Mouse (Mus musculus) lung, embryonic 15.5 days (tissue): ENCODE results near the gene Kifc1. TPM values are rescaled to one million over a fixed set of nuclear protein-coding genes. Genes with fewer than 3 reads are reported as not detected.
A peak's percentile ranks its signal among the peaks of the same experiment; 100 is the strongest.

ENCODE experiments used
- ATAC-seq: fragments of 200-750 bp; cut with Nextera tagmentation; 2 replicates; pipeline ENCODE4 v1.8.0; 2017; ENCODE audit warnings: moderate number of reproducible peaks, borderline replicate concordance; ENCODE audit not compliant: low FRiP score, low TSS enrichment; ENCODE audit errors: extremely low read depth
- H3K27ac ChIP-seq: fragments of 300-500 bp; sonication (generic); 2 replicates; pipeline ENCODE4 v1.5.1; 2015; ENCODE audit warnings: moderate library complexity, mild to moderate bottlenecking, inconsistent platforms
- H3K27me3 ChIP-seq: fragments of 300-500 bp; sonication (generic); 2 replicates; pipeline ENCODE4 v1.6.1; 2015; ENCODE audit warnings: inconsistent platforms
- H3K36me3 ChIP-seq: fragments of 300-500 bp; sonication (generic); 2 replicates; pipeline ENCODE4 v1.6.1; 2015; ENCODE audit warnings: inconsistent platforms
- H3K4me1 ChIP-seq: fragments of 300-500 bp; sonication (generic); 2 replicates; pipeline ENCODE4 v1.6.1; 2015; ENCODE audit warnings: inconsistent platforms
- H3K4me2 ChIP-seq: fragments of 300-500 bp; sonication (generic); 2 replicates; pipeline ENCODE4 v1.6.1; 2015; ENCODE audit warnings: inconsistent platforms, mild to moderate bottlenecking, moderate library complexity
- H3K4me3 ChIP-seq: fragments of 300-500 bp; sonication (generic); 2 replicates; pipeline ENCODE4 v1.5.1; 2015; ENCODE audit warnings: mild to moderate bottlenecking, inconsistent platforms
- H3K9ac ChIP-seq: fragments of 300-500 bp; sonication (generic); 2 replicates; pipeline ENCODE4 v1.6.1; 2015; ENCODE audit warnings: inconsistent platforms
- H3K9me3 ChIP-seq: fragments of 300-500 bp; sonication (generic); 2 replicates; pipeline ENCODE4 v1.6.1; 2016; ENCODE audit warnings: inconsistent platforms
- whole genome bisulfite sequencing: fragments of 180-500 bp; shearing (Covaris S2); methylation state at CpG from one replicate; pipeline ENCODE4 v1.1.7; 2015; 5-methylcytosine and 5-hydroxymethylcytosine counted together
- polyA plus RNA-seq: library from polyadenylated mRNA; unstranded; fragments of >200 nt; fragmentation: Nextera tagmentation; extraction: Ambion mirVana; gene quantifications from 2 replicates; pipeline ENCODE4 v1.2.1, GENCODE M21; 2015

The Kifc1 gene
- polyA plus RNA-seq, 1 experiment from 2014 or later = 10.1 TPM

- no peaks in the 10 kb centered on the region for H3K27me3 ChIP-seq
Observed at GRCm38 (mm10) chr17:33916847-33917655, 26.6 kb upstream of the Kifc1 start.

GRCm38 (mm10) chr17:33916294-33916693 lies 25.8 kb upstream of the Kifc1 start:
- H3K9me3 ChIP-seq = no peaks in the 10 kb centered on the region
- H3K4me1 ChIP-seq = peaks cover 54% of the 10 kb centered on the region
- peak overlapping the region; percentile 57 for H3K9ac ChIP-seq
- WGBS = 1% methylated on average over 11 of the region's 20 CpGs
- no peaks in the 10 kb centered on the region for H3K27me3 ChIP-seq
- H3K27ac ChIP-seq = peak overlapping the region; percentile 87
- peaks cover 43% of the 10 kb centered on the region for H3K36me3 ChIP-seq
- H3K4me2 ChIP-seq = peak overlapping the region; percentile 73
- ATAC-seq = peak; percentile 4; the same call in 1 of the 2 replicates
- H3K4me3 ChIP-seq = peak overlapping the region; percentile 58

More at GRCm38 (mm10) chr17:33916847-33917655, 26.6 kb upstream of the Kifc1 start:
- WGBS = 66% methylated on average over 31 of the region's 31 CpGs
- Histone ChIP-seq H3K4me3 (peak overlapping the region; percentile 58), H3K4me1 (peaks cover 50% of the 10 kb centered on the region), H3K9me3 (no peaks in the 10 kb centered on the region), H3K36me3 (peaks cover 36% of the 10 kb centered on the region), H3K4me2 (peak overlapping the region; percentile 73), H3K9ac (peak overlapping the region; percentile 57), H3K27ac (no peak overlapping the region)
- no peak for ATAC-seq

- peaks cover 47% of the 10 kb centered on the region for H3K36me3 ChIP-seq
Observed at GRCm38 (mm10) chr17:33915671-33916250, 25.3 kb upstream of the Kifc1 start, which contains the start of the genes Tapbp and Zbtb22. Gene Tapbp, plus strand, starts transcription at chr17:33915899. Gene Zbtb22, plus strand, starts transcription at chr17:33915904.

GRCm38 (mm10) chr17:33914969-33915391 lies 24.5 kb upstream of the Kifc1 start:
- H3K4me3 ChIP-seq = peak overlapping the region; percentile 58

More at GRCm38 (mm10) chr17:33915671-33916250, 25.3 kb upstream of the Kifc1 start, which contains the start of the genes Tapbp and Zbtb22:
- H3K27ac ChIP-seq = peak within 1 kb of the TSS; percentile 87
- H3K4me1 ChIP-seq = peaks cover 54% of the 10 kb centered on the region
- H3K9ac ChIP-seq = peak within 1 kb of the TSS; percentile 57
- H3K27me3 ChIP-seq = no peaks in the 10 kb centered on the region
- peak; percentile 91 for ATAC-seq
- under 1% methylated on average over 34 of the region's 34 CpGs for WGBS
- no peaks in the 10 kb centered on the region for H3K9me3 ChIP-seq
- peak within 1 kb of the TSS; percentile 58 for H3K4me3 ChIP-seq
- peak within 1 kb of the TSS; percentile 73 for H3K4me2 ChIP-seq

GRCm38 (mm10) chr17:33913905-33914304 lies 23.4 kb upstream of the Kifc1 start:
- Histone ChIP-seq H3K27me3 (no peaks in the 10 kb centered on the region), H3K4me1 (peaks cover 49% of the 10 kb centered on the region), H3K4me3 (no peak overlapping the region), H3K9me3 (no peaks in the 10 kb centered on the region), H3K36me3 (peaks cover 47% of the 10 kb centered on the region), H3K27ac (no peak overlapping the region), H3K9ac (no peak overlapping the region), H3K4me2 (no peak overlapping the region)
- 91% methylated on average over 8 of the region's 8 CpGs for WGBS
- ATAC-seq = no peak

More at GRCm38 (mm10) chr17:33914969-33915391, 24.5 kb upstream of the Kifc1 start:
- Histone ChIP-seq H3K27ac (0 out of 2 replicates have a peak overlapping the region, but pooled peaks have one; percentile 87), H3K4me1 (peaks cover 54% of the 10 kb centered on the region), H3K9me3 (no peaks in the 10 kb centered on the region), H3K27me3 (no peaks in the 10 kb centered on the region), H3K9ac (no peak overlapping the region), H3K4me2 (peak overlapping the region; percentile 73), H3K36me3 (peaks cover 47% of the 10 kb centered on the region)
- ATAC-seq = no peak
- 67% methylated on average over 13 of the region's 13 CpGs for WGBS

- ATAC-seq = no peak
Observed at GRCm38 (mm10) chr17:33913264-33913663, 22.8 kb upstream of the Kifc1 start.

GRCm38 (mm10) chr17:33911813-33912414 lies 21.5 kb upstream of the Kifc1 start:
- Histone ChIP-seq H3K36me3 (peaks cover 38% of the 10 kb centered on the region), H3K9me3 (no peaks in the 10 kb centered on the region), H3K27ac (no peak overlapping the region), H3K4me2 (no peak overlapping the region), H3K27me3 (no peaks in the 10 kb centered on the region), H3K9ac (no peak overlapping the region), H3K4me3 (no peak overlapping the region), H3K4me1 (peaks cover 31% of the 10 kb centered on the region)
- ATAC-seq = no peak
- WGBS = 84% methylated on average over 28 of the region's 28 CpGs

More at GRCm38 (mm10) chr17:33913264-33913663, 22.8 kb upstream of the Kifc1 start:
- Histone ChIP-seq H3K9me3 (no peaks in the 10 kb centered on the region), H3K27ac (no peak overlapping the region), H3K36me3 (peaks cover 47% of the 10 kb centered on the region), H3K4me1 (peaks cover 42% of the 10 kb centered on the region), H3K4me2 (no peak overlapping the region), H3K27me3 (no peaks in the 10 kb centered on the region), H3K9ac (no peak overlapping the region), H3K4me3 (no peak overlapping the region)
- 85% methylated on average over 10 of the region's 10 CpGs for WGBS

GRCm38 (mm10) chr17:33911052-33911812 lies 20.8 kb upstream of the Kifc1 start:
- H3K4me3 ChIP-seq = no peak overlapping the region

GRCm38 (mm10) chr17:33910346-33911051 lies 20.0 kb upstream of the Kifc1 start:
- H3K4me1 ChIP-seq = peaks cover 27% of the 10 kb centered on the region
- H3K9ac ChIP-seq = peak overlapping the region; percentile 86
- WGBS = 42% methylated on average over 11 of the region's 11 CpGs
- peak overlapping the region; percentile 92 for H3K4me2 ChIP-seq
- no peaks in the 10 kb centered on the region for H3K9me3 ChIP-seq
- no peaks in the 10 kb centered on the region for H3K27me3 ChIP-seq
- ATAC-seq = no peak
- H3K27ac ChIP-seq = peak overlapping the region; percentile 92
- H3K4me3 ChIP-seq = peak overlapping the region; percentile 82
- H3K36me3 ChIP-seq = peaks cover 38% of the 10 kb centered on the region

More at GRCm38 (mm10) chr17:33911052-33911812, 20.8 kb upstream of the Kifc1 start:
- H3K4me2 ChIP-seq = no peak overlapping the region
- WGBS = 84% methylated on average over 31 of the region's 31 CpGs
- H3K4me1 ChIP-seq = peaks cover 28% of the 10 kb centered on the region
- H3K27me3 ChIP-seq = no peaks in the 10 kb centered on the region
- no peak overlapping the region for H3K27ac ChIP-seq
- peaks cover 38% of the 10 kb centered on the region for H3K36me3 ChIP-seq
- no peak overlapping the region for H3K9ac ChIP-seq
- no peaks in the 10 kb centered on the region for H3K9me3 ChIP-seq
- ATAC-seq = no peak

GRCm38 (mm10) chr17:33909869-33910250 lies 19.4 kb upstream of the Kifc1 start:
- under 1% methylated on average over 14 of the region's 14 CpGs for WGBS
- Histone ChIP-seq H3K27ac (peak overlapping the region; percentile 92), H3K27me3 (no peaks in the 10 kb centered on the region), H3K9me3 (no peaks in the 10 kb centered on the region), H3K4me2 (peak overlapping the region; percentile 92), H3K36me3 (peaks cover 36% of the 10 kb centered on the region), H3K4me1 (peaks cover 21% of the 10 kb centered on the region), H3K9ac (peak overlapping the region; percentile 86), H3K4me3 (peak overlapping the region; percentile 82)
- no peak for ATAC-seq
